Mouse (Mus musculus) bone marrow macrophage, adult 2 months (primary cell): ENCODE data around the gene Guca1a. TPM values are rescaled to one million over a fixed set of nuclear protein-coding genes. Genes with fewer than 3 reads are reported as not detected.

ENCODE experiments used
- H3K27ac ChIP-seq: 2 replicates; pipeline ENCODE4 v1.5.1; 2012; ENCODE audit warnings: low read depth, low read length; ENCODE audit not compliant: insufficient read depth
- H3K4me1 ChIP-seq: 2 replicates; pipeline ENCODE4 v1.6.1; 2012; ENCODE audit warnings: low read length; ENCODE audit not compliant: control insufficient read depth, insufficient read depth
- H3K4me3 ChIP-seq: 2 replicates; pipeline ENCODE4 v1.5.1; 2012; ENCODE audit warnings: mild to moderate bottlenecking, low read length, moderate library complexity; ENCODE audit not compliant: insufficient read depth
- CTCF ChIP-seq: IDR thresholded peaks from 2 replicates; pipeline ENCODE4 v1.5.1; 2012; ENCODE audit warnings: low read depth, mild to moderate bottlenecking, low read length, moderate library complexity
- POLR2A ChIP-seq: IDR thresholded peaks from 2 replicates; pipeline ENCODE4 v1.6.1; 2012; ENCODE audit warnings: mild to moderate bottlenecking, low read depth, low read length, borderline replicate concordance
- polyA plus RNA-seq: library from polyadenylated mRNA; stranded (reverse); fragments of >200 nt; gene quantifications from 2 replicates; pipeline ENCODE4 v1.2.4, GENCODE M21; 2012; ENCODE audit not compliant: missing spikeins, insufficient read depth, insufficient read length

The Guca1a gene
- polyA plus RNA-seq = 20.0 and 22.0 TPM in 2 replicates

DNA sequence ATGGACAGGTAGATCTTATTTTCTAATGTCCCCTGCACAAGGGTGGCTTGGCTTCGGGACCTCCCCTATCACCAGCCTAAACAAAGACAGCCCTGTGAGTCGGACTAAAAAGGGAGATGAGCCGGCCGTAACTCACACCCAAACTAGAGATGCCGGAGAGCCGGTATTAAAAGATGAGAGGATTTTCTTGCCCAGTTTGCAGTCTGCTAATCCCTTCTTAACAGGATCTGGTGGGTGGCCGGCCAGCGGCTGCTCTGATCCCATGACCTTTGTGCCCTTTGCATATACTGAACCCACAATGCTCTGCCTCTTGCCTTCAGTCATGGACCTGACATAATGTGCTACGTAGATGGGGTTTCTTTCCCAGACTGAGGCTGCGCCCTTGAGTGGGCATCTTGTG is at the start of gene Guca1a:
Guca1a (minus strand) TSS at position 134 of the 400 bp plus-strand sequence.
- peaks cover 5% of the 10 kb centered on the region; the same call in 1 of the 2 replicates for H3K4me1 ChIP-seq
- no peak within 1 kb of the TSS for H3K4me3 ChIP-seq
- TF ChIP-seq POLR2A (no peak), CTCF (no peak)
- H3K27ac ChIP-seq = no peak within 1 kb of the TSS

DNA sequence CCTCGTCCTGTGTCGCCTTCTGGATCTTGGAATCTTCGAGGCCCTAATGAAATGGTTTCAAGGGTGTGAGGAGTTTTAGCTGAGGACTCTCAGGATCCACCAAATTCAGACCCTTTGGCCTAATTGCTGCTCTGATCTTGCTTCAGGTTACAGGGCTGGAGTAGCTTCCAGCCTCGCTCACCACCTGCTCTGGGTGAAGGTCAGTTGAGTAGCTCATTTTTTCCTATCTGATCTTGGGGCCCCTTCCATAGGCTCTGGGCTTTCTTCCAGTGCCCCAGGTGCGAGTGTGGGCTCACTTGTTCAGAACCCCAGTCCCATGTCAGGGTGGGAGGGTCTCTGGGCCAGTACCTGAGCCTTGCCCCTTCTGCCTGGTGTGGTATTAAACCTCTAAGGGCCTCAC is 49.0 kb upstream of the Guca1a start:
- Histone ChIP-seq H3K27ac (no peak overlapping the region), H3K4me1 (peaks cover 3% of the 10 kb centered on the region), H3K4me3 (no peak overlapping the region)
- TF ChIP-seq POLR2A (no peak), CTCF (no peak)

DNA sequence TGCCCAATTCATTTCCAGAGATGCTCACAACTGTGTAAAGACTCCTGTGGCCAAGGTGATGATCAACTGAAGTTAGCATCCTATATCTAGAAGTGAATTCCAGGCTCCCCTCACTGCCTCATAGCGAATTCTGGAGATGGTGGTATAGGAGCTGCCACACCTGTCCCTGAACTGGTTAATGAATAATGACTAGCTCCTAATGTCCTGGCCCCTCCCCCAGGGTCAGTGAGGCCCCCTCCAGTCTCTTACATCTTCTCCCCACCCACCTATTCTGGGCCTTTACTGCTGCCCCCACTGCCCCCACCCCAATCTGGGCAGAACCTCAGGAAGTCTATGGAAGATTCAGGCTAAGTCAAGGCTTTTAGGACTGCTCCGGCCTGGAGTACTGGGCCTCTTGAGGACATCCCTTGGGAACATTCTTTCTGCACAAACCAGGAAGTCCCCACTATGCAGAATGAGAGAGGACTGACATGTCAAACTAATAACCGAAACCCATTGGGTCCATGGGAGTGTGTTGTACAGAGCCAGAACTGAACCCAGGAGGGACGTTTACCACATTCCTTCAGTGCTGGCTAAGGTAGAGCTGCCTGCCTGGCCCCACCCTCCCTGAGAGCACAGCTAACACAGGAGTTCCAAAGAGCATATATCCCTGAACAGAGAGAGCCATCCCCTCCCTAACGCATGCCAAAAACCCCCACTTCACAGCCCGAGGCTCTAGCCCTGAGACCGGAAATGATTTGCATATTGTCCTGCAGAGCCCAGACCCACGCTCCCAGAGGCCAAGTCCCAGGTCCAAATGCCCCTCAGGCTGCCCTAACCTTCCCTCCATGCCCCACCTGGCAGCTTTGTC is 48.4 kb upstream of the Guca1a start:
- Histone ChIP-seq H3K4me3 (no peak overlapping the region), H3K27ac (no peak overlapping the region), H3K4me1 (no peaks in the 10 kb centered on the region)
- no peak for TF ChIP-seq POLR2A
- TF ChIP-seq CTCF = no peak

DNA sequence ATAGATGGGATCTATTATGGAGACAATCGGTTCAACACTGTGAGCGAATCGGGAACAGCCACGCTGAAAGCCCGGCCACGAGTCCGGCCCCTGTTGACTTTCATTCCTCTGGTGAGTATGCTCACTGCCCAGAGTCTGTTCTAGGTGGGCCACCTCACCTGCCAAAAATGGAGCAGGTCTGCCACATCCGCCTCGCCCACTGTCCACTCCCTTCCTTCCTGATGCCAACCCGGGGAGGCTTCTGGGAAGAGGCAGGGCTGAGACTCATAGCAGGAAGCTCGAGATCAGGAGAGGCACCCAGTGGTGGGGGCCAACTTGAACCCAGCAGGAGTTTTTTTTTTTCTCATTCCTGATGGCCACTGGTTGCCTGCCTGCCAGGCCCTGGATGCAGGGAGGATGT is 46.2 kb upstream of the Guca1a start:
- TF ChIP-seq POLR2A (no peak), CTCF (no peak)
- H3K4me1 ChIP-seq = peaks cover under 1% of the 10 kb centered on the region
- H3K27ac ChIP-seq = no peak overlapping the region
- H3K4me3 ChIP-seq = no peak overlapping the region

DNA sequence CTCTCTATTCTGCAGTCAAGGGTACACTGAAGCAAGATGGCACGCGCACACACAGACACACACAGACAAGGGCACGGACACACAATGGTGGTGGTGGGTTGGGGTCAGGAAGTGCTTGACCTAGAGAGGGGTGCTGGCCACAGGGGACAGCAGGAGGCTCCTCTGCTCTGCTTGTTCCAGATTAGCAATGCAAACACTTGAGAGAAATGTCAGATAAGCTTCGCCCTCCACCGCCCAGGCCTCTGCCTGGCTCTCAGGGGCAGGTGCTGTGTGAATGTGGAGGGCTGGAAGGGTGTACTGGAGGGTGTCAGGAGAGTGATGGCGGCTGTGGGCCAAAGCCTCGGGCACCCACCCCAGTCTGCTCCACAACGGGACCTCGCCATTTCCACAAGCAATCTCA is 45.6 kb upstream of the Guca1a start:
- no peak overlapping the region for H3K27ac ChIP-seq
- TF ChIP-seq CTCF (no peak), POLR2A (no peak)
- peaks cover 6% of the 10 kb centered on the region for H3K4me1 ChIP-seq
- no peak overlapping the region for H3K4me3 ChIP-seq

DNA sequence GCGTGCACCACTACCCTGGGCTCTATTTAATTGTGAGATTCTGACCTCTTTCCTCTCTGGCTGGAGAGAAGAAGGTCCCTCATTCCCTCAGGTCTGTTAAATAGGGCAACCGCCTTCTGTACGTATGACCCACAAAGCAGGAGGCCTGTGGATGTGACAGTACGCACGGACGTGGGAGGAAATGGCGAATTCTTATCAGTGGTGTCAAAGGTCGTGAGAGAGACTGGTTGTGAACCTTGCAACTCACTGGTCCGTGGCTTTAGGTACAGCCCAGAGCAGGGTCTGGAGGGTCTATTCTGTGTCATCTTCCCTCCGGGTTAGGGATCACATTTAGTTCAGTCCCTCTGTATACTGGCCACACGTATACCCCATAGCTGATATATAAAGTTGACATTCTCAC is 45.1 kb upstream of the Guca1a start:
- TF ChIP-seq CTCF = no peak
- Histone ChIP-seq H3K4me1 (peaks cover 11% of the 10 kb centered on the region), H3K4me3 (no peak overlapping the region), H3K27ac (no peak overlapping the region)

DNA sequence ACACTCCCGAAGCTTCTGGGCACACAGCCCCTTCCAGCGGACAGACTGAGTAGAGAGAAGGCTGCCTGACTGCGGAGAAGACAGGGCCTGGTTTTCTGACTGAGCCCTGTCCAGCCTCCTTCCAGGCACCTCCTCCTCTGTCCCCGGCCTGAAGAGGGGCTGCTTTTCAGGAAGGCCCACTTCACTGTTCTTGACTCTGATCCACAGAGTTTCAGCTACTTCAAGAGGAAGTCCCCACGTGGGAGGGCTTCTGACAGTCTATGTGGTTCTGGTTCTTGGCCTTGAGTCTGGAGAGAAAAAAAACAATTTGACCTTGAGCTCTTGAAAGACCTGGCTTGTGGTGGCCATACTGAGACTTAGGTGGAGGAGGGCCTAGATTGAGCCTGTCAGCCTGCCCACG is 43.7 kb upstream of the Guca1a start:
- Histone ChIP-seq H3K4me3 (no peak overlapping the region), H3K27ac (no peak overlapping the region), H3K4me1 (peaks cover 16% of the 10 kb centered on the region)
- TF ChIP-seq POLR2A (no peak), CTCF (no peak)

DNA sequence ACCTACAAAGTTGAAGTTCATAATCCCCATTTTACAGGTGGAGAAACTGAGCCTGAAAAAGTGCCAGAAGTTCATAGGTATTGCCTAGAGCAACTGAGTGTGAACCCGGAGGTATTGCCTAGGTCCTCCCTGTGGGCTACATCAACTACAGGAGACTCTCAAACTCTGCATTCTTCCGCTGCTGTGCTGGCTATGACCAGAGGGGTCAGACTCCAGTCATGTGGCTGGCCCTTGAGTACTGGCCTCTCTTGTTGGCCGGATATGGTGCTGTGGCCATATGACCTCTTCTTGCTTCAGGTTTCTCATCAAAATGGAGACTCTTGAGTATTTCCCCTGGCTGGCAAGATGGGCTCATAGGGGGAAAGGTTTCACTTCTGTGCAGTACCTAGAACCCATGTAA is 41.9 kb upstream of the Guca1a start:
- Histone ChIP-seq H3K27ac (no peak overlapping the region), H3K4me3 (no peak overlapping the region), H3K4me1 (peaks cover 23% of the 10 kb centered on the region)
- TF ChIP-seq POLR2A = no peak
- no peak for TF ChIP-seq CTCF

DNA sequence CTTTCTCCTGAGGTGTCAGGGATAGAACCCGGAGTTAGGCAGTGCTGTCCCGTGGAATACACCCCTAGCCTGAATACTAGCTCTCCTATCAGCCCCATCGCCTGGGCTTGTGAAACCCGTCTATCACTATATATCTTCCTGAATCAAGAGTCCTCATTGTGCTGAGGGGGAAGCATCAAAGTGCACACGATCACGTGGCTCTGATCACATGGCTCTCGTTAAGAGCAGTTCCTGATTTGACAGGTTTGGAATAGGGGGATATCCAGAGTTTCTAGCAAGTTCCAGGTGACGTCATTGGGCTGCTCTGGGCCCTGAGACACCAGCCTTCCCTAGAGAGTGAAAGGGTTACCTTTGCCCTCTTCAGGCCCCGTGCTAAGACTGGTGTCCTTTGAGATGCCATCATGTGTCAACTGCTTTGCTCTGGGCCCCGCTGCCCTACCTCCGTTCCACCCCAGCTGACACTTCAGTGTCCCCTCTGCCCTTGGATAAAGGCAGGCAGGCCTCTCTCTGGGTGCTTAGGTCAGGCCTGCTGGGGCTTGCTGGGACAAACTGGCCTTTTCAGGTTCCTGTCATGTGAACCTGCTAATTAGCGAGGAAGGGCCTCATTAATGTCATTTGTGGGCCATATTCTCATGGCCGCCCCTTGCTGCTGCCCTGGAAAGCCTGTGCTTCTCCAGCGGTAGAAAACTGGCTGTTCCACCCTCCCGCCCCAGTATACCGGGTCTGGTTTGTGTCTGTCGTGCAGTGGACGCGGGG is 41.1 kb upstream of the Guca1a start:
- H3K4me1 ChIP-seq = peaks cover 23% of the 10 kb centered on the region
- TF ChIP-seq CTCF (no peak), POLR2A (no peak)

DNA sequence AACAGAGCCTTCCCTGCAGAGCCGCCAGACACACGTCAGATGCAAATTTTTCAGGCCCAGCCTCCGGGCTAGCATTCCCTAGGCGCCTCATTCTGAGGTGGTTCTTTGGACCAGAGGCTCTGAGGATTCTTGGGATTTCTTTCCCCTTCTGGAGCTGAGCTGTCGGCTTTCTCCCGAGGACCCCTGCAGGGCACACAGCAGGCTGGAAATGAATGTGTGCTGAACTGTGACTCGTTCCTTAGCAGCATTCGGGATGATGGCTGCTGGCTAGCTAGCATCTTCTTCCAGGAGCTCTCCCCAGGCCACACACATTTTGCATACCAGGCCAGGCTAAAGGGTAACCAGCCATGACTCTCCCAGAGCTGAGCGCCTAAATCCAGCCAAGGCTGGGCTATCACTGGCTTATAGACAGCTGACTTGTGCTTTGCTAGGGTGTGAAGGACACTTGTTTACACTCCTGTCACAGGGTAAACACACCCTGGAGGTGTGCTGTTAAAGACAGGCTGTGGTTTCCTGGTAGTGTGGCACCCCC is 40.0 kb upstream of the Guca1a start:
- no peak for TF ChIP-seq CTCF
- TF ChIP-seq POLR2A = no peak
- Histone ChIP-seq H3K27ac (no peak overlapping the region), H3K4me1 (peaks cover 23% of the 10 kb centered on the region), H3K4me3 (no peak overlapping the region)

More for the DNA sequence above, 41.1 kb upstream of the Guca1a start:
- H3K27ac ChIP-seq = no peak overlapping the region
- H3K4me3 ChIP-seq = no peak overlapping the region
